Mouse (Mus musculus) layer of hippocampus, adult 11-12 months (tissue): ENCODE data around the gene Rhbg.
"Not testable (repeated sequence)": the region's sequence is repeated elsewhere in the genome, so short reads cannot be mapped to it uniquely, and the experiment has no call there.

Source experiments
- DNase-seq: peaks from one replicate; pipeline ENCODE4 v3.0.0; 2022; ENCODE audit warnings: low spot score

The Rhbg gene

GRCm38 (mm10) chr3:88254268-88254926 lies at the start of gene Rhbg:
Gene Rhbg (minus strand): TSS chr3:88254709.
- DNase-seq, result no peak

GRCm38 (mm10) chr3:88299172-88299571 lies 44.7 kb upstream of the Rhbg start:
- DNase-seq, result no peak

- DNase-seq, result peak; percentile 66
Measured at GRCm38 (mm10) chr3:88297321-88297851, 42.9 kb upstream of the Rhbg start.

GRCm38 (mm10) chr3:88296561-88297318 lies 42.2 kb upstream of the Rhbg start, which contains the start of the genes Tsacc and Cct3:
Gene Tsacc (minus strand): TSS chr3:88296999.
Gene Cct3 (plus strand): TSS chr3:88297116.
- DNase-seq, result peak; percentile 98

- DNase-seq, result no peak
Measured at GRCm38 (mm10) chr3:88296110-88296560, 41.6 kb upstream of the Rhbg start.

- not testable (repeated sequence) for DNase-seq
Measured at GRCm38 (mm10) chr3:88295272-88295671, 40.8 kb upstream of the Rhbg start.

GRCm38 (mm10) chr3:88291970-88292369 lies 37.5 kb upstream of the Rhbg start:
- peak; percentile 19 for DNase-seq

- DNase-seq, result not testable (repeated sequence)
Measured at GRCm38 (mm10) chr3:88288133-88288713, 33.7 kb upstream of the Rhbg start.

GRCm38 (mm10) chr3:88287110-88287509 lies 32.6 kb upstream of the Rhbg start, which contains the start of gene Gm38392:
Gene Gm38392 (minus strand): TSS chr3:88287210.
- no peak for DNase-seq

- DNase-seq, result not testable (repeated sequence)
Measured at GRCm38 (mm10) chr3:88285565-88285895, 31.0 kb upstream of the Rhbg start.

GRCm38 (mm10) chr3:88284815-88285564 lies 30.5 kb upstream of the Rhbg start:
- not testable (repeated sequence) for DNase-seq

- DNase-seq, result not testable (repeated sequence)
Measured at GRCm38 (mm10) chr3:88281141-88281916, 26.8 kb upstream of the Rhbg start.

- DNase-seq, result no peak
Measured at GRCm38 (mm10) chr3:88280035-88280434, 25.5 kb upstream of the Rhbg start.

GRCm38 (mm10) chr3:88276529-88277143 lies 22.1 kb upstream of the Rhbg start:
- peak; percentile 52 for DNase-seq

- DNase-seq, result no peak
Measured at GRCm38 (mm10) chr3:88276121-88276520, 21.6 kb upstream of the Rhbg start.

- no peak for DNase-seq
Measured at GRCm38 (mm10) chr3:88274002-88274401, 19.5 kb upstream of the Rhbg start.

- DNase-seq, result no peak
Measured at GRCm38 (mm10) chr3:88271859-88272258, 17.4 kb upstream of the Rhbg start.

GRCm38 (mm10) chr3:88271298-88271697 lies 16.8 kb upstream of the Rhbg start:
- not testable (repeated sequence) for DNase-seq

GRCm38 (mm10) chr3:88268991-88269390 lies 14.5 kb upstream of the Rhbg start:
- DNase-seq, result no peak

- DNase-seq, result not testable (repeated sequence)
Measured at GRCm38 (mm10) chr3:88268014-88268413, 13.5 kb upstream of the Rhbg start.

GRCm38 (mm10) chr3:88262346-88262745 lies 7.8 kb upstream of the Rhbg start:
- DNase-seq, result no peak
